Mouse (Mus musculus): ENCODE measurements around the gene Caskin1.

The Caskin1 gene

DNA sequence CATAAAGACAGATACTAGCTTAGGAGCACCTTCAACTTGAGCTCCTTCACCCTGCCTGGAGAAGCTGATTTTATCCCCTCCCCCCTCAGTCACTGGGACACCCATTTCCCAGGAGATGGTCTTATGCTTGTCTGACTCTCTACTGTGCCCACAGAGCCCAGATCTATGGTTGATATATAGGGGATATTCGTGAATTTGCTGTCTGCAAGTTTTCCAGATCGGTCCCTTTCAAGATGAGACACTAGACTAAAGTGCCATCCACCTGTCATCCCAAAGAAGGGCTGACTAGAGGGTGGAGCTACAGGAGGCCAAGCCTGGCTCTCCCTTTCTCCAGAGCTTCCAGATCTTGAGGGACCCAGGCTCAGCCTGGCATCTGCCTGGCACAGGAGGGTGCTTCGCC lies 42.7 kb downstream of the Caskin1 start:
- no peak for DNase-seq (ENCODE audit: low read depth, low spot score)

DNA sequence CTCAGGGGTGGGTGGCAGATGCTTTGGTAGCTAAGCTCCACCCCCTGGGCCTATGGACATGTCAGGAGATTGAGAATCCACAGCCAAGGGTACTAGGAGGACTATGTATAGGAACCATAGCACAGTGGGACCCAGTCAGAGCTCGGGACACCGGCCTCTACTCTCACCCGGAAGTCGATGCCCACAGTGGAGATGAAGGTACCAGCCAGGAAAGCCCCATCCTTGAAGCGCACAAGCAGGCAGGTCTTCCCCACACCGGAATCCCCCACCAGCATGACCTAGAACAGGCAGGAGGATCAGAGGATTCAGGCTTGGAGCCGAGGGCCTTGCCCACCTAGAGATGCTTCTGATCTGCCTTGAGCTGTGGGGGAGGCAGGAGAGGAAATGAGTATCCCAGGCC lies 43.6 kb downstream of the Caskin1 start:
- no peak for DNase-seq (ENCODE audit: low read depth, low spot score)

DNA sequence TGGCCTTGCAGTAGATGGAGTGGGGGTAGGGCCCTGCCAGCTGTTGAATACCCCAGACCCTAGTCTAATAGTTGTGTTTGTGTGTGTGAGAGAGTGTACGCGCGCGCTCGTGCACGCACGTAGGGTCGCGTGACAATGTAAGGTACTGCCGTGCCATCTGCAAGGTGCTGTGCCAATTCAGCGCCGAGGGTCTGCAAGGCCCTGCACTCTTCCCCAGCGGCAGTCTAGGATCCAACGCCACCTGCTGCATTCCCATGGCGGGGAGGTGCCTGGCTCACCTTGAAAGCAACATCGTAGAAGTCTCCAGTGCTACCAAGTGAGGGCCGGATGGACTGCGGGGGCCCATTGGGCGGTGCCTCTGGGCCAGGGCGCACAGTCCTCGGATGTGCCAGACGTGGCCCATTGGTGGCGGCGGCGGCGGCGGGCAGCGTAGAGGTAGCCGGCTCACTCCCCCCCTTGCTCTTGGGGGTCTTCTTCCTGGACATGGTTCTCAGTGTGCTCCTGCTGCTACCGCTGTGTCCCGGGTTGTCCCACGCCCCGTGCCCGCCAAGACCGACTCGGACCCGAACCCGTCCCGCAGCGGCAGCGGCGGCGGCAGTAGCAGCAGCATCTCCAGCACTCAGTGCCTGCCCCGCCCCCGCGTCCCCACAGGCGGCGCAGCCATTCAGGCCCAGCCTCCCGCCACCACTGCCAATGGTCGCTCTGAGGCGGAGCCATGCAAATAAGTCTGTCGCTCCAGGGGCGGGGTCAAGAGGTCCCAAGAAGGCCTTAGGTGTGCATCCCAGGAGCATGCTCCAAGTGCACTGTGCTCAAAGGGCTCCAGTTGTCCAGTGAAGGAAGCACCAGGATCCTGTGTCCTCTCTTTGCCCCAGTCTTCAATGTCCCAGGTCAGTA lies 44.9 kb downstream of the Caskin1 start:
- peak; percentile 79 for DNase-seq (ENCODE audit: low read depth, low spot score)

DNA sequence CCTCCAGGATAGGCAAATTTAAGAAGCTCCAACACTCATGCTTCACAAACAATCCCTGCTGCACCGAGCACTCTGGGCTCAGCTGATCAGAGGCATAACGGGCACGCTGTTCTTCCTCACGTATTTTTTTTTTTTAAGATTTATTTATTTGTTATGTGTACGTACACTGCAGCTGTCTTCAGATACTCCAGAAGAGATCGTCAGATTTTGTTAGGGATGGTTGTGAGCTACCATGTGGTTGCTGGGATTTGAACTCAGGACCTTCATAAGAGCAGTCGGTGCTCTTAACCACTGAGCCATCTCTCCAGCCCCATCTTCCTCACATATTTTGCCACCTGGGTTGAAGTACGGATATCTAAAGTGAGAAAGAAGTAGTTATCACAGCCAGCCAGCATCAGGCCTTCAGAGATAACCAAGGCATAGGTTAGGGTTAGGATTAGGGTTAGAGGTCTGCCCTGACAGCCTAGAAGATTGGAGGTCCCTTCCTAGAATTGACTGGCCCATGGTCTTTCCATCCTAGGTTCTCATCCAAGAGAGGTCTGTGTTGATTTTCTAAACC lies 45.8 kb downstream of the Caskin1 start, which contains the start of gene Rab26:
TSS of gene Rab26 (minus strand) at position 51 of the 559 bp plus-strand sequence.
- DNase-seq (ENCODE audit: low read depth, low spot score) = no peak

DNA sequence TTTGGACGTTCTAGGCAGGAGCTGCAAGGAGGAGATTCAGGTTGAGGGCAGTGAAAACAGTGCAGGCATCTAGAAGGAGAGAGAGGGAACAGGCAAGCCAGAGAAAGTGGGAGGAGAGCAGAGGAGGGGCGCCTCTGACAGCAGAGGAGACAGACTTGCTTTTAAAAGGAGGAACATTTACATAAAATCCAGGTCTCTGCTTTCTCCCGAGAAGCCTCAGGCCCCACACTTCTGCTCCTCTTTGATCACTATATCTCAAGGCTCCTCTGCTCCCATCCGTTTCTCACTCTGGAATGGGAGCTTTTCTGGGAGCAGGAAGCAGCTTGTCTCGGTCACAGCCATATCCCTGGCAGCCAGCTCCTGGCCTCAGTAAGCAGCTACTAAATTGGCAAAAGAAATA lies 46.9 kb downstream of the Caskin1 start:
- DNase-seq (ENCODE audit: low read depth, low spot score) = peak; percentile 81

DNA sequence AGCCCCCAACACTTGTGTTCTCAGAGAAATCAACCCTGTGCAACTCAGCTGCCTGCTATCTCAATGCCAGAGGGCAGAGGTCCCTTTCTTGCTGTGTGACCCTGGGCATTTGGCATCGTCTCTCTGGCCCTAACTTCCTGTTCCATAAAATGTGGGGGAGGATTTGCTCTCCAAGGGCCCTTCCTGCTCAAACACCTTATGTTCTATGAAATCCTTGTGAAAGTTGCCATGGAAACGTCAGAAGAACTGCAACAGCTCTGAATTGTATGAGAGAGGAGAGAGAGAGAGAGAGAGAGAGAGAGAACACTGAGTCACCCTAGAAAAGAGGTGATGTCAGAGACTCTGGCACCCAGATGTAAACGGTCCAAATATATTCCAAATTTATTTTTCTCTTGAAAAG lies 49.1 kb downstream of the Caskin1 start:
- peak; percentile 89 for DNase-seq (ENCODE audit: low read depth, low spot score)

DNA sequence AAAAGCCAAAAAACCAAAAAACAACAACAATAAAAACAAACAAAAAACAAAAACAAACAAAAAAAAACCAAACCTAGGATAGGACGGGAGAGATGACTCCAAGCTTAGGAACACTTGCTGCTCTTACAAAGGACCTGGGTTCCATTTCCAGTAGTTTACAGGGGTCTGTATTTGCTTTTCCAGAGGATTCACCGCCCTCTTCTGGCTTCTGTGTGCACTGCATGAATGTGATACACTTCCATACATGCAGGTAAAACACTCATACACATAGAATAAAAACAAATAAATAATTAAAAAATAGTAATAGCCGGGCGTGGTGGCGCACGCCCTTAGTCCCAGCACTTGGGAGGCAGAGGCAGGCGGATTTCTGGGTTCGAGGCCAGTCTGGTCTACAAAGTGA lies 50.5 kb downstream of the Caskin1 start:
- no peak for DNase-seq (ENCODE audit: low read depth, low spot score)

DNA sequence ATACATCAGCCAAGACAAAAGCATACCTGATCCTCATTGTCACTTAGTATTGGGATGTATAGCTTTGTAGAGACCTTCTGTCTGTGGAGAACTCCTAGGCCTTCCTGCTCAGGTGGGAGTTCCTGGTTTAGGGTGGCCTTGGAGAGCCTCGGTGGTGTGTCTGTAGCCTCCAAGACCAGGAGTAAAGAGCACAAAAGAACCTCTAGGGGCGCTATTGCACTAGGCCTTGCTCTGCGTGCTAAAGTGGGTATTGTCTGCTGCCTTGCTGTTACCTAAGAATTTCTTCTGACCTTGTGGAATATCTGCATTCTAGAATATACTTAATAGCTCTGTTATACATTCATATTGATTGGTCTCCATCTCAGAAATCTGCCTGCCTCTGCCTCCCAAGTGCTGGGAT lies 52.0 kb downstream of the Caskin1 start:
- DNase-seq (ENCODE audit: low read depth, low spot score) = no peak

DNA sequence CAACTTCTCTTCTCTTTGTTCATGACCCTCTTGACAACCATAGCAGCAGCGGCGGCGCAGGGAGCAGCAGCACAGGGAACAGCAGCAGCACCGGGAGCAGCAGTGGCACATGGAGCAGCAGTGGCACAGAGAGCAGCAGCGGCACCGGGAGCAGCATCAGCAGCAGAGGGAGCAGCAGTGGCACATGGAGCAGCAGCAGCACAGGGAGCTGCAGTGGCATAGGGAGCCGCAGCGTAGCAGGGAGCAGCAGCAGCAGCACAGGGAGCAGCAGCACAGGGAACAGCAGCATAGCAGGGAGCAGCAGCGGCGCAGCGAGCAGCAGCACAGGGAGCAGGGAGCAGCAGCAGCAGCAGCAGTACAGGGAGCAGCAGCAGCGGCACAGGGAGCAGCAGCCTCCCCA lies 56.2 kb downstream of the Caskin1 start:
- no peak for DNase-seq (ENCODE audit: low read depth, low spot score)

DNA sequence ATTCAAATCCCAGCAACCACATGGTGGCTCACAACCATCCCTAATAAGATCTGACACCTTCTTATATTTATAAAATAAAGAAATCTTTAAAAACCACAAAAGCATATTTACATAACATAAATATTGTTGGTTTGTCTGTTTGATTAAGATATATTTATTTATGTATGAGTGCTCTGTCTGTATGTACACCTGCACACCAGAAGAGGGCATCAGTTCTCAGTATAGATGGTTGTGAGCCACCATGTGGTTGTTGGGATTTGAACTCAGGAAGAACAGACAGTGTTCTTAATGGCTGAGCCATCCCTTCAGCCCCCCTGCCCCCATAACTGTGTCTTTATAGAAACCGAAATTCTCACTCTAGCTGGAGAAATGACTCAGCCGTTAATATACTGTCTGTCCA lies 56.8 kb downstream of the Caskin1 start:
- DNase-seq (ENCODE audit: low read depth, low spot score) = no peak

DNA sequence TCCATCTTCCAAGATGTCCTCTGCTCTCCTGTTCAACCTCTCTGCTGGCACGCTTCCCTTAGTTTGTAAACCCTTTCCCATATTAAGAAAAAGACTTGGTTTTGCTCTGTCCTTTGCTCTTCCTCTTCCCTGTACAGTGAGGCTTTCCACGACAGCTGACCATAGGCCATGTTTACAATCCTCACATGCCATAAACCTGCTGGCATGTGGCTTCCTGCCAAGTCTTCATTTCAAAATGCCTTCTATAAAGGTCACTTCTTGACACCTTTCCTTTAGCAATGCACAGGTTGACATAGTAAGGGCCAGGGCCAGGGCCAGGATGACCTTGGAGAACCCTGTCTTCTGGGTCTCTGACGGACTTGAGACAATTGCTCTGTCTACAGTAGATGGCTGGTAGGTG lies 57.8 kb downstream of the Caskin1 start:
- DNase-seq (ENCODE audit: low read depth, low spot score) = no peak

DNA sequence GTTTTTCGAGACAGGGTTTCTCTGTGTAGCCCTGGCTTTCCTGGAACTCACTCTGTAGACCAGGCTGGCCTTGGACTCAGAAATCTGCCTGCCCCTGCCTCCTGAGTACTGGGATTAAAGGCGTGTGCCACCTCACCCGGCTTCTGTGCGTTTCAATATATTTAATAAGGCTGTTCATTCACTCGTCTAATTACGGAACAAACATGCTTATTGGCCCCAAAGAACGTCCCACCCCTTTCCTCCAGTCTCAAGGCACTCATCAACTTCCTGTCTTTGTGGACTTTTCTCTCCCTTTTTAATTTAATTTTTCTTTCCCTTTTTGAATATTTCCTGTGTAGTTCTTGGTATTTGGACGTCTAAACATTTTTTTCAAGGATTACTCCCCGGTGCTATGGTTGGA lies 60.0 kb downstream of the Caskin1 start:
- no peak for DNase-seq (ENCODE audit: low read depth, low spot score)

DNA sequence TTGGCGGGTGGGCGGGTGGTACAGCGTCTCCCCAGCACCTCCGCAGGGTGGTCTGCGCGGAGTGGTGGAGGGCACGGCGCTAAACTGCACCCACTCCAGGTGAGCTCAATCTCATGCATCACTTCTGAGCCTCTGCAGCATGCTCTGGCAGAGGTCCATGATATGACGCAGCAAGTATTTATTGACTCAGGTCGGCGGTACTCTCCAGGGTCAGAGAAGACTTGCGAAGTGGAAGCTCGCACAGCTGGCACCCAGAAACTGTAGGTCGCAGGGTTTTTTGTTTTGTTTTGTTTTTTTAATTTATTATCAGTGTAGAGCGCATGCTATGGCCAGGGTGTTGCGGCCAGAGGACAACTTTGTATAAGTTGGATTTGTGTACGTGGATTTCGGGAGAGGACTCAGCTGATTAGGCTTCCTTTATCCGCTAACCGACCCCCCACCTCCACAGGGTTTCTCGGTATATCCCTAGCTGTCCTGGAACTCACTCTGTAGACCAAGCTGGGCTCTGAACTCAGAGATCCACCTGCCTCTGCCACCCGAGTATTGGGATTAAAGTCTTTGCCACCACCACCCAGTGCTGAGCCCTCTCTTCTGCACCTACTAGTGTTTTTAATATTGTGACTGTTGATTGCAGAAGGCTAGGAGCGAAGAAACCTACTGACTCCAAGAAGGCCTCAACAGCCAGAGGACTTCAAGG lies 60.7 kb downstream of the Caskin1 start:
- DNase-seq (ENCODE audit: low read depth, low spot score) = no peak

DNA sequence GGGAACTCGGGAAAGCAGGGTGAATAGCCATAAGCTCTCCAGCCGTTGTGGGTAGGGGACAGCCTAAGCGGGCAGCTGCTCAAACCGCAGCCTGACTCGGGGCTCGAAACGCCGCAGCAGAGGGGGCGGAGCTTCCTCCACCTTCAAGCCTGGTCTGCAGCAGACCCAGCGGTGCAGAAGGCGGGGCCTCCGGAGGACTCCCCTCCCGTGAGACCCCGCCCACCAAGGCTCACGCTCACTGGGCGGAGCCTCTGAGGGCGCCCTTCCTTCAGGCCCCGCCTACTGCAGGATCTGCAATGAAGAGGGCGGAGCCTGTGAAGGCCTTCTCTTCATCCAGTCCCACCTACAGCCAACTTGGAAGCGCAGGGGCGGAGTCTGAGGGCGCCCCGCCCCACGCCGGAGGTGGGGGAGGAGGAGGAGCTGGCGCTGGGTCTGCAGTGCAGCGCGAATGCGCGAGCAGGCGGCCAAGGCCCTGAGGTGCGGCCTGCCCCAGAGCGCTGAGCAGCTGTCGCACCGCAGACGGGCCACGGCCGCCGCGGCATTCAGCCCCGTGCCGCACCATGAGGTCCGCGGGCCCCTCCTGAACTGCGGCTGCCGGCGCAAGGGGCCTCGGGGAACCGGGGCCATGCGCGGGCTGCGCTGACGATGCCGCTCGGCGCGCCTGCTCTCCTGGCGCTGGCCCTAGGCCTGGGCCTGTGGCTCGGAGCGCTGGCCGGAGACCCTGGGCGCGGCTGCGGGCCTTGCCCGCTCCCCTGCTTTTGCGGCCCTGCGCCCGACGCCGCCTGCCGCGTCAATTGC lies 61.4 kb downstream of the Caskin1 start, which contains the start of gene Pkd1:
TSS of gene Pkd1 (plus strand) at position 217 of the 798 bp plus-strand sequence.
- peak; percentile 99 for DNase-seq (ENCODE audit: low read depth, low spot score)

DNA sequence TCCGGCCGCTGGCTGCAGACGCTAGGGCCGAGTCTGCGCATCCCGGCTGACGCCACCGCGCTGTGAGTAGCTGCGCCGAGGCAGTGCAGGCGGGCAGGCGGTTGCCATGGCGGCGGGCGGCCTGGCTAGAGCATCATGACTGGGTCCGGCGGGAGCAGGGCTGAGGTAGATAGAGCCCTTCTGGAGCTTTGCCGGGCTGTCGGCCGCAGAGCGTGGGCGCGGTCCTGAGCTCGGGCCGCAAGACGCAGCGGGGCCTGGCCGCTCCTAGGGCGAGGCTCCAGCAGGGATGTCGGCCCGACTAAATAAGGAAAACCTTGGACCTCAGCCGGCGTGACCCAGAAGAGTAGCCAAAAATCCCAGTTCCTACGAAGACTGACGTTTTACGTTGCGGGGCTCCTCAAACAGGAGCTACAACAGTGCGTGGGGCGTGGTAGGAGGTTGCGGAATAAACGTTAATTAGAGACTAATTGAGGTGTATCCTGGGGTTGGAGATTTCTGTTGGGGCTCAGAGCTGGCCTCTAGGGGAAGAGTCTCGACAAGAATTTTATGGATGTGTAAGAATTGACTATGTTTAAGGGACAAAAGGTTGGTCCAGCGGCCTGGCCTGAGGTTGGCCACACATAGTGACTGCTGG lies 62.1 kb downstream of the Caskin1 start:
- no peak for DNase-seq (ENCODE audit: low read depth, low spot score)

DNA sequence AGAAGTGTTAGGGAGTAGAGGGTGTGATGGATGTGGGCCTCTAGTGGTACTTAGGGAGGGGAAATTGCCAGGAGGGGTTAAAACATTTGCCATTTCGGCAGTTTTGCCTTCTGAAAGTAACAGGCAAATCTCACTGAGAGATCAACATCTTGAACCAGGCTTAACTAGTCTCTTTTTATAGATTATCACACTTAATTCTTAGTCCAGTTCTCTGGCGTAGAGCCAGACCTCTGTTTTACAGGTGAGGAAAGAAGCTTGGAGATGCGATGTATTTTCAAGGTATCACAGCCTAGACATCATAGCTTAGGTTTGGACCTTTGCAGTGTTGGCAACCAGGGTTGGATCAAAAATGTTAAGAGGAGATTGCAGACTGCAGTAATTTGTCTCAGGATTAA lies 62.6 kb downstream of the Caskin1 start:
- no peak for DNase-seq (ENCODE audit: low read depth, low spot score)

DNA sequence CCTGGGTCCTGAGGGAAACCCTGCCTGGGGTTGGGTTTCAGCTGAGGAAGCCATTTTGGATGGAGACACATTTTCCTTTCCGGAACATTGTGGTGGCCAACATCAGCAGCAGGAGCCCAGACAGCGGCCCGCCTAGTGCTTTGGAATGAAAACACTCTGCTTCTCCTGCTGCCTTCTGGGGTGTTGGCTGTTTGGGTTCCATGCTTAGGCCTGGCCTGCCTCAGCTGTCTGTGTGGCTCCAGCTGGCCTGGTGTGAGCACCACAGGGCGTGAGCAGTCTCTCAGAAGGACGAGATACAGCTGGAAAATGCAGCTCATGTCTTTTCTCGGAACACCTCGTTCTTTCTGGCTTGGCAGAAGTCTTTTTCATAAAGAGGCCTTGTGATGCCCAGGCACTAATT lies 68.7 kb downstream of the Caskin1 start:
- DNase-seq (ENCODE audit: low read depth, low spot score) = no peak
